Comparison of ENCODE assay signal across 8 mouse cellular contexts in genomic region chr2:177206341-177206740, GRCm38 (mm10). TPM values are rescaled to one million over a fixed set of nuclear protein-coding genes. Genes with fewer than 3 reads are reported as not detected.
DNase-seq lines count a peak whose midpoint lies in the region; ATAC-seq and TF ChIP-seq lines count a peak whose summit lies in the region.
"Not testable (repeated sequence)": the region's sequence is repeated elsewhere in the genome, so short reads cannot be mapped to it uniquely, and the experiment has no call there.

Gm14410 (minus strand) TSS chr2:177206421.

- peak within 1 kb of the TSS; percentile 40 for H3K4me3 ChIP-seq in embryonic facial prominence, embryonic 12.5 days
- peak within 1 kb of the TSS; percentile 29 for H3K4me3 ChIP-seq in hindbrain, postnatal 0 days (ENCODE audit: low read length)
- peak within 1 kb of the TSS; percentile 38 for H3K4me3 ChIP-seq in neural tube, embryonic 13.5 days

- DNase-seq in adrenal gland, adult (ENCODE audit: inconsistent age in 2 of 2, low spot score in 1 of 2): peak; percentile 88 to 95
- DNase-seq in hindbrain, postnatal 0 days (ENCODE audit: low spot score): not testable (repeated sequence)
- DNase-seq in layer of hippocampus, postnatal 14 days (ENCODE audit: low spot score in 2 of 2): peak; percentile 66 to 91
- peak; percentile 90 to 92 for DNase-seq in lung, adult 18-20 months
- peak; percentile 51 to 71 for DNase-seq in thymus, adult 18-20 months

- WGBS in embryonic facial prominence, embryonic 12.5 days: 2% methylated on average over 6 of the region's 6 CpGs
- 0% methylated on average over 4 of the region's 6 CpGs for WGBS in hindbrain, postnatal 0 days
- WGBS in neural tube, embryonic 13.5 days: 0% methylated on average over 6 of the region's 6 CpGs

- not testable (repeated sequence) for H3K36me3 ChIP-seq in embryonic facial prominence, embryonic 12.5 days; hindbrain, postnatal 0 days (ENCODE audit: insufficient read depth, low read length); neural tube, embryonic 13.5 days

- H3K4me2 ChIP-seq in embryonic facial prominence, embryonic 12.5 days (replicated peaks): 0 out of 2 replicates have a peak within 1 kb of the TSS, but pooled peaks have one; percentile 25
- H3K4me2 ChIP-seq in hindbrain, postnatal 0 days (ENCODE audit: low read depth, low read length): peak within 1 kb of the TSS; percentile 33; the same call in 1 of the 2 replicates
- peak within 1 kb of the TSS; percentile 46 for H3K4me2 ChIP-seq in neural tube, embryonic 13.5 days

- H3K27me3 ChIP-seq in embryonic facial prominence, embryonic 12.5 days; hindbrain, postnatal 0 days (ENCODE audit: insufficient read depth, low read length); neural tube, embryonic 13.5 days: not testable (repeated sequence)

- TF ChIP-seq CTCF in hindbrain, postnatal 0 days (IDR thresholded peaks at IDR 0.05; ENCODE audit: low read depth): 0 out of 2 replicates have a peak, but pooled peaks have one; percentile 7

- H3K9me3 ChIP-seq in embryonic facial prominence, embryonic 12.5 days; hindbrain, postnatal 0 days (ENCODE audit: low read length); neural tube, embryonic 13.5 days: not testable (repeated sequence)

- H3K4me1 ChIP-seq in embryonic facial prominence, embryonic 12.5 days; hindbrain, postnatal 0 days (ENCODE audit: insufficient read depth, low read length); neural tube, embryonic 13.5 days (replicated peaks): not testable (repeated sequence)

- not testable (repeated sequence) for H3K27ac ChIP-seq in embryonic facial prominence, embryonic 12.5 days; hindbrain, postnatal 0 days; neural tube, embryonic 13.5 days (replicated peaks)

- H3K9ac ChIP-seq in embryonic facial prominence, embryonic 12.5 days; hindbrain, postnatal 0 days (replicated peaks; ENCODE audit: low read length): not testable (repeated sequence)
- peak within 1 kb of the TSS; percentile 58; the same call in 1 of the 2 replicates for H3K9ac ChIP-seq in neural tube, embryonic 13.5 days

- not testable (repeated sequence) for ATAC-seq in embryonic facial prominence, embryonic 12.5 days (ENCODE audit: insufficient number of reproducible peaks, insufficient read depth, low FRiP score, low TSS enrichment); hindbrain, postnatal 0 days; neural tube, embryonic 13.5 days (ENCODE audit: low read depth)
- peak; percentile 61; the same call in 1 of the 2 replicates for ATAC-seq in granulocyte monocyte progenitor cell, adult 5-6 weeks (replicated peaks; ENCODE audit: poor library complexity, severe bottlenecking)

RNA-seq across cellular contexts. Expression of gene Gm14410, which starts in this region (rescaled TPM):
- polyA plus RNA-seq in embryonic facial prominence, embryonic 12.5 days (2016; fragmentation: Nextera tagmentation; extraction: Ambion mirVana): 30.8 and 31.5 TPM in 2 replicates
- 23.6 and 32.8 TPM in 2 replicates for total RNA-seq in granulocyte monocyte progenitor cell, adult 5-6 weeks (2014; fragmentation: Nextera tagmentation)
- total RNA-seq in granulocyte monocyte progenitor cell, adult 5-6 weeks (2017): 22.1 and 34.2 TPM in 2 replicates
- total RNA-seq in hindbrain, postnatal 0 days (2014; rRNA removed): 11.3 and 23.8 TPM in 2 replicates
- 42.4 and 47.7 TPM in 2 replicates for polyA plus RNA-seq in hindbrain, postnatal 0 days (2015; fragmentation: Nextera tagmentation; extraction: Ambion mirVana)
- 10 to 100 TPM; 56.2 to 60.9 TPM for total RNA-seq in layer of hippocampus, postnatal 14 days (2021)
- polyA plus RNA-seq in neural tube, embryonic 13.5 days (2015; fragmentation: Nextera tagmentation; extraction: Ambion mirVana): 26.8 and 41.3 TPM in 2 replicates
